Mouse (Mus musculus) erythroblast, embryonic 14.5 days (primary cell): ENCODE data around the gene Vav2.

Experiments
- GATA1 ChIP-seq: IDR thresholded peaks from 2 replicates; pipeline ENCODE4 v1.6.1; 2012; ENCODE audit warnings: low read length, inconsistent platforms, mixed read lengths
- TAL1 ChIP-seq: IDR thresholded peaks from 3 replicates; pipeline ENCODE4 v1.6.1; 2012; ENCODE audit warnings: low read length, inconsistent platforms, mixed read lengths

DNA sequence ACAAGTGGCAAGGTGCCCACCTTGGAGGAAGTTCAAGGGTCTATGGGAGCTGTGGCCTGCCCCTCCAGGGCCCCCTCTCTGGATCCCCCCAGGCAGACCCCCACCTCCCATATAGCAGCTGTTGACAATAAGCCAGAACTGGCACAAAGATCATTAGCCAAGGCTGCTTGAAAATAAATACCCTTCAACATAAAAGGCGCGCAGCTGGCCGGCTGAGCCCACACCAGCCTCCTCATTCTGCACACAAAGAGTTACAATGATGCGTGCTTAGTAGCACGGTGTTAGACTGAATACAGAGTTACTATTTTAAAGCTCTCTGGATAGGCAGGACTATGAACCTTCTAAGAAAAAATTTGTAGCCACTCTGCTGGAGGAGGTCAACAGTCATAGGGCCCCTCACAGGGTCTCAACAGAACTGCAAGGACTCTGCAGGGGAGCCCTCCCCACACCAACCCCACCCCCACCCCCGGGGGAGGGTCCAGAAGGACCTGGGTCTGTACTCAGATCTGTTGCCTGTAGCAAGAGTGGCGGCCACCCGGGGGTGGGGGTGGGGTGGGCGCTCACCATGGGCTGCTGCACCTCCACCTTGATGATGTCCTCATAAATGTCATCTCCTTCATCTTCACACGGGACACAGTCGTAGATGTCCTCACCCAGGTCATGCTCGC, 125.3 kb downstream of the Vav2 start:
- TF ChIP-seq GATA1, result no peak
- no peak for TF ChIP-seq TAL1
